Mouse (Mus musculus) limb, embryonic 10.5 days (tissue): ENCODE data around the gene Gm45711. TPM values are rescaled to one million over a fixed set of nuclear protein-coding genes. Genes with fewer than 3 reads are reported as not detected.
"Not testable (repeated sequence)": the region's sequence is repeated elsewhere in the genome, so short reads cannot be mapped to it uniquely, and the experiment has no call there.

Experiments
- DNase-seq: peaks from one replicate; pipeline ENCODE4 v3.0.0-alpha.2; 2017; ENCODE audit warnings: low spot score
- H3K27ac ChIP-seq: fragments of 300-500 bp; sonication (generic); 2 replicates; pipeline ENCODE4 v1.5.1; 2016; ENCODE audit warnings: mild to moderate bottlenecking
- H3K27me3 ChIP-seq: fragments of 300-500 bp; sonication (generic); 2 replicates; pipeline ENCODE4 v1.6.1; 2016; ENCODE audit warnings: low read depth, mild to moderate bottlenecking; ENCODE audit not compliant: poor library complexity, severe bottlenecking
- H3K36me3 ChIP-seq: fragments of 300-500 bp; sonication (generic); 2 replicates; pipeline ENCODE4 v1.6.1; 2016; ENCODE audit warnings: mild to moderate bottlenecking, moderate library complexity
- H3K4me1 ChIP-seq: fragments of 300-500 bp; sonication (generic); 2 replicates; pipeline ENCODE4 v1.6.1; 2016
- H3K4me3 ChIP-seq: fragments of 300-500 bp; sonication (generic); 2 replicates; pipeline ENCODE4 v1.5.1; 2016; ENCODE audit warnings: mild to moderate bottlenecking, moderate library complexity
- H3K9me3 ChIP-seq: fragments of 300-500 bp; sonication (generic); replicated peaks from 2 replicates; pipeline ENCODE4 v1.6.1; 2016; ENCODE audit warnings: mild to moderate bottlenecking
- WGBS: fragments of 180-500 bp; shearing (Covaris S2); methylation state at CpG from one replicate; pipeline ENCODE4 v1.1.7; 2016; 5-methylcytosine and 5-hydroxymethylcytosine counted together
- polyA plus RNA-seq: library from polyadenylated mRNA; unstranded; fragments of >200 nt; fragmentation: Nextera tagmentation; extraction: Ambion mirVana; gene quantifications from 2 replicates; pipeline ENCODE4 v1.2.1, GENCODE M21; 2016

Gene Gm45711
- polyA plus RNA-seq, 1 experiment from 2014 or later: not detected

DNA sequence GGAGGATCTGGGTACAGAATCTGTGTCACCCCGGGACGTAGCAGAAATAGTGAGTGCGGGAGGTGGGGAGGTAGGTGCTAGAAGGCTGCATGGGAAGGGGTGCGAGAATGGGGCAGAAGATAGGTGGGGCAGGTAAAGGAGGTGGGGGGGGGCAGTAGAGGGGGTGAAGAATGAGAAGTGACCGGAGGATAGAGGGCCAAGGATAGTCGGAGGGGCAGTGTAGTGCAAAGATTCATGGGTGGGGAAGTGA, 30.0 kb upstream of the Gm45711 start:
- 1% methylated on average over 6 of the region's 6 CpGs for WGBS
- H3K36me3 ChIP-seq: peaks cover 4% of the 10 kb centered on the region; the same call in 1 of the 2 replicates
- DNase-seq: peak; percentile 36
- no peaks in the 10 kb centered on the region for H3K9me3 ChIP-seq
- peaks cover 32% of the 10 kb centered on the region for H3K4me1 ChIP-seq
- H3K27me3 ChIP-seq: no peaks in the 10 kb centered on the region
- H3K4me3 ChIP-seq: peak overlapping the region; percentile 68
- H3K27ac ChIP-seq: peak overlapping the region; percentile 90

DNA sequence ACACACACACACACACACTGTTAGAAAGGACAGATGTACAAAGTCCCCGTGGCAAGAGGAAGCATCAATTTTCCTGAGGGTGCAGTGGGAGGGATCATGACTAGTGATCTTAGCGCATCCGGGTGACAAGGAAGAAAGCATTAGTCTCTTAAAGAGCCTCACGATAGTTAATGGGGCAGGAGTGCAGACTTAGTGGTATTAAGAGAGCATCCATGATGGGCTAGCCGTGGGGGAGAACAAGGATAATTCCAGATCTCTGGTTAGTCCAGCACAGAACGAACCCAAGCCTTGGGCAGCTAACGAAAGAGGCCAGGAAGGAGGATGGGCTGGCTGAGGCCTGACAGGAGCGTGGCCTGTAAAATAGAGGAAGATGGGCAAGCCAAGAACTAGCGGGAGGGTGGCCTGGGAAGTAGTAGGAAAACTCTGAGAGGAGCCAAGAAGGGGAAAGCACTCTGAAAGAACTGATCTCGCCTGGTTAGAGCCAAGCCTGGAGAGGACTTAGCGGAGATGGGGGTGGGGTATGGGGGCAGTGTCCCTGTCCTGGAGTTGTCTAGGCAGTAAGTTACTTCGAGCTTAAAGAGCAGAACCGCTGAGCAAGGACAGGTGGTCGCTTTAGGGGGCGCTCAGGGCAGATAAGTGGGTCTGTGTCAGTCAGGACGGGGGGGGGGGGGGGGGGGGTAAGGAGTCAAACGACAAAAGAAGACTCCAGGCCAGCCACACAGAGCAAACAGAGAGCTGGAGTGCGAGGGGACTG, 29.5 kb upstream of the Gm45711 start, which contains the start of gene Cmtm3:
Gene Cmtm3 (plus strand): TSS at position 182 of the 754 bp plus-strand sequence.
- DNase-seq: peak; percentile 32
- no peaks in the 10 kb centered on the region for H3K27me3 ChIP-seq
- H3K36me3 ChIP-seq: no peaks in the 10 kb centered on the region
- peak within 1 kb of the TSS; percentile 90 for H3K27ac ChIP-seq
- H3K4me1 ChIP-seq: peaks cover 32% of the 10 kb centered on the region
- WGBS: 16% methylated on average over 18 of the region's 18 CpGs
- no peaks in the 10 kb centered on the region for H3K9me3 ChIP-seq
- peak within 1 kb of the TSS; percentile 68 for H3K4me3 ChIP-seq

DNA sequence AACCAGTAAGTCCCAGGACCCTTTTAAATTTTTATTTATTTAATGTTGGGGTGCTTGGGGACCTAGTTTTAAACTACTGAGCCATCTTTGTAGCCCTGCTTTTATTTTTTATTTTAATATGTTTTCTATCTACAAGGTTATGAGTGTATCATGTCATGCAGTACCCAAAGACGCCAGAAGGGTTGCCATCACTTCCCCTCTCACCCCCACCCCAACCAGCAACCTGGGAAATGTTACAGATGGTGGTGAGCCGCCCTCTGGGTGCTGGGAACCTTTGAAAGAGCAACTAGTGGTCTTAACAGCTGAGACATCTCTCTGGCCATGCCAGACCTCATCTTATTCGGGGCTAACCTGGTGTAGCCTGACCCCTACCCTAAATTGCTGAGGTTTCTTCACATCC, 28.0 kb upstream of the Gm45711 start:
- no peak overlapping the region for H3K4me3 ChIP-seq
- no peak overlapping the region for H3K27ac ChIP-seq
- H3K27me3 ChIP-seq: no peaks in the 10 kb centered on the region
- peaks cover 27% of the 10 kb centered on the region for H3K4me1 ChIP-seq
- 52% methylated on average over 3 of the region's 3 CpGs for WGBS
- peak; percentile 28 for DNase-seq
- no peaks in the 10 kb centered on the region for H3K36me3 ChIP-seq
- no peaks in the 10 kb centered on the region for H3K9me3 ChIP-seq

DNA sequence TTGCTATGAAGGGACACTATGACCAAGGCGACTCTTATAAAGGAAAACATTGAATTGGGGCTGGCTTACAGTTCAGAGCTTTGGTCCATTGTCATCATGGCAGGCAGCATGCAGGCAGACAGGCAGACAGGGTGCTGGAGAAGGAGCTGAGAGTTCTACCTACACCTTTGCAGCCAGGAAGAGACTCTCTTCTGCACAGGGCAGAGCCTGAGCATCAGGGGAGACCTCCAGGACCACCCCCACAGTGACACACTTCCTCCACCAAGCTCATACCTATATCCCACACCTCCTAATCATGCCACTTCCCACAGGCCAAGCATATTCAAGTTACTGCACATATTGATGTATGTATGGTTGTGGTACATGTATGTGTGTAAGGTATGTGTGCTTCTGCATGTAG, 26.9 kb upstream of the Gm45711 start:
- H3K36me3 ChIP-seq: no peaks in the 10 kb centered on the region
- no peaks in the 10 kb centered on the region for H3K9me3 ChIP-seq
- H3K4me1 ChIP-seq: peaks cover 26% of the 10 kb centered on the region
- no peaks in the 10 kb centered on the region for H3K27me3 ChIP-seq
- 85% methylated on average over 1 of the region's 1 CpGs for WGBS
- DNase-seq: peak; percentile 23
- no peak overlapping the region for H3K27ac ChIP-seq
- H3K4me3 ChIP-seq: no peak overlapping the region

DNA sequence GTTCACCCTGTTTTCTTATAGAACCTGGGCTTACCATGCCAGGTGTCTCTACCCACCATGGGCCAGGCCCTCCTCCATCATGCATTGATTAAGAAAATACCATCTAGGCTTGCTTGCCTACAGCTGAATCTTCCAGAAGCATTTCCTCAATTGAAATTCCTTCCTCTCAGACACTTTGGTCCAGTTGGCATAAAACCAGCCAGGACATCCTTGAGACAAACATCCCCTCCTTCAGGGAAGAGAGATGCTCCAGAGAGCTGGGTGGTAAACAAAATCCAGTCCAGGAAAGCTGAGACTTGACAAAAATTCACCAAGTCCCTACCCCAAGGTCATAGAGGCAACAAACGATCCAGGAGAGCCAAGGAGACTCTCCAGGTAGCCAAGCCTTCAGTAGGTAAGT, 24.3 kb upstream of the Gm45711 start:
- no peaks in the 10 kb centered on the region for H3K27me3 ChIP-seq
- no peak overlapping the region for H3K4me3 ChIP-seq
- DNase-seq: no peak
- 81% methylated on average over 1 of the region's 1 CpGs for WGBS
- no peaks in the 10 kb centered on the region for H3K9me3 ChIP-seq
- no peak overlapping the region for H3K27ac ChIP-seq
- H3K36me3 ChIP-seq: no peaks in the 10 kb centered on the region
- H3K4me1 ChIP-seq: peaks cover 1% of the 10 kb centered on the region; the same call in 1 of the 2 replicates

DNA sequence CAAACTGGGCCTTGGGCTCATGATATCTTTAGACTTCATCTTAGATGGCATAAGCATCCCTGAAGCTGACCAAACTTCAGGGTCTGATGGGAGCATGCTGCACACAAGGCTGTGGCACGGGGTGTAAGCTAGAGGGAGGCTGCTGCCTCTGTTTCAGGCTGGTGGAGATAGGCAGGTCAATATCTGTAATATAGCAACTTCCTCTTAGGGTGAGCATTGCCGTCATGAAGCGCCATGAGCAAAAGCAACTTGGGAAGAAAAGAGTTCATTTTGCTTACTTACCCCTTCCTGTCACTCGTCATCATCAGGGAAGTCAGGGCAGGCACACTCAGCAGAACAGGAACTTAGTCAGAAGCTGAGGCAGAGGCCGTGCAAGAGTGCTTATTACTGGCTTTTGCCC, 23.9 kb upstream of the Gm45711 start:
- Histone ChIP-seq H3K4me1 (no peaks in the 10 kb centered on the region), H3K27me3 (no peaks in the 10 kb centered on the region), H3K4me3 (no peak overlapping the region), H3K36me3 (no peaks in the 10 kb centered on the region), H3K27ac (no peak overlapping the region), H3K9me3 (no peaks in the 10 kb centered on the region)
- 77% methylated on average over 5 of the region's 5 CpGs for WGBS
- DNase-seq: peak; percentile 11

DNA sequence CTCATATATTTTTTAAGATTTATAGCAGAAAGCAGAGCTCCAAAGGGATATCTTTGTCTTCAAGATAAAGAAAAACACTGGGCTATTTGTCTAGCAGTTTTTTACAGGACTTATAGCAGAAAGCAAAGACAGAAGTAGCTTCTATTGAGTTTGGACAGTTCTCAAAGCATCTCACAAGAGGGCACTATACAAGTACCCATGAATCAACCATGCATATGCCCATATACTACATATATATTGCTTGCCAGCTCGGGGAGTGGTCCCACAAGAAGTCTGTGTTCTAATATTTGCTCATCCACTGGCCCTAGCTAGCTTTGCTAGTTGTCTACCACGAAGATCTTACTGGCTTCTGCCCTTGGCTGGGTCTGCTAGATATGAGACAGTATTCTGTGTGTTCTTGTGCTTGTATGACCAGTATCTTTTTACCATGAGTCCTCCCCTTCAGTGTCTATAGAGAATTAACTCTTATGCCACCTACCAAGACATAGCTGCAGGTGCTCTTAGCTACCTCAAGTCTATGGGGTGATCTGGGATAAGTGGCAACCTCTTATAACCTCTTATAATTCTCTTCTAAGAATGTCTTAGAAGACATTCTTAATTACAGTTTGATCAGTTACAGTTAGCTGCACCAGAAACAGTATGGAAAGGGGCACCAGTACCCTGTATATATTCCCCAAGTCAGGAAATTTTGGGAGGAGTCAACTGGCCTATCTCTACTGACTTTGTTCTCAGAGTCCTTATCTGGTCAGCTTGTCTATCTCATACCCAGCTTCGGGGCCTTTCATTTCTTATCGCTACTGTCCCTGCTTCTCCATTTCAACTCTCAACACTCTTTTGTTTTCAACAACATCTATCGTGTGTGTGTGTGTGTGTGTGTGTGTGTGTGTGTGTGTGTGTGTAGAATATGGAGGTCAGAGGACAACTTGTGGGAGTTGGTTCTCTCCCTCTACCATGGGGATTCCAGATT, 23.1 kb upstream of the Gm45711 start:
- Histone ChIP-seq H3K27me3 (no peaks in the 10 kb centered on the region), H3K4me3 (no peak overlapping the region), H3K9me3 (no peaks in the 10 kb centered on the region), H3K27ac (no peak overlapping the region), H3K4me1 (no peaks in the 10 kb centered on the region), H3K36me3 (no peaks in the 10 kb centered on the region)
- no peak for DNase-seq
- WGBS: 83% methylated on average over 5 of the region's 5 CpGs

DNA sequence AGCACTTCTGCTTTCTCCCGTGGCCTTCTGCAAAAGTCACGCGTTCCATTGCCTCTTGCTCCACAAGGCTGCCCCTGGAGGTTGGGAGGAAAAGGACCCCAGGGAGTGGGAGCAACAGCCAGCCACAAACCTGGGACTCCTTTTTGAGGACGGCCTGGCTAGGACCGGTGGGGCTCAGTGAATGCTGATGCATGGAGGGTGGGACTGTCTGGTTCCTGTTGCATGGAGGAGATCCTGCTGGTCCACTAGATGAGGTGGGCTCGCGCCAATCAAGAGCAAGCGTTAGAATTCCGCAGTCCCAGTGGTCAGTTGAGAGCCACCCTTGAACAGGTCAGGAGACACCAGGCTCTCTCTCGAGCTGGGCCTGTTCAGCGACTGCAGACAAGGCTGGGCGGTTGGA, 12.0 kb upstream of the Gm45711 start, which contains the start of gene Cmtm2b:
Gene Cmtm2b (plus strand): TSS at position 301 of the 400 bp plus-strand sequence.
- H3K27me3 ChIP-seq, H3K4me3 ChIP-seq, DNase-seq, H3K27ac ChIP-seq, H3K4me1 ChIP-seq, H3K9me3 ChIP-seq, H3K36me3 ChIP-seq: not testable (repeated sequence)
- 93% methylated on average over 12 of the region's 12 CpGs for WGBS

DNA sequence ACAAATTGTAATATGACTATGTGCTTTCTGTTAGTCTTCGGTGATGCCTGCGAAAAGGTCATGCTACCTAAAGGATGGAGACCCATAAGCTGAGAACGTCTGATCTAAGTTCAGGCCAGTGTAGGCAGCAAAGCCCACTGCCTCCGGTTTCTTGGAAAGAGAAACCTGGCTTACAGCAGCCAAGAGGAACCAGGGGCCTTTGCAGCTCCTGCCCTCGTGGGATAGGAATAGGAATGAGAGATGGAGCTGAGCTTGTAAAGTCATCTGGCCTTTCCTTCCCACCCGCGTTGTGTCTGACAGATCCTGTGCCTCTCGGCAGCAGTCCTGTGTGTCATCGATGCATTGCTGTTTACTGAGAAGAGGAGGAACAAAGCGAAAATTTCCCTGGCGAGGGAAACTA, 11.4 kb upstream of the Gm45711 start, which contains the start of gene Gm11020:
Gene Gm11020 (plus strand): TSS at position 301 of the 400 bp plus-strand sequence.
- not testable (repeated sequence) for H3K9me3 ChIP-seq, H3K4me1 ChIP-seq, H3K27me3 ChIP-seq, H3K27ac ChIP-seq, H3K36me3 ChIP-seq, H3K4me3 ChIP-seq, DNase-seq
- 90% methylated on average over 11 of the region's 11 CpGs for WGBS

DNA sequence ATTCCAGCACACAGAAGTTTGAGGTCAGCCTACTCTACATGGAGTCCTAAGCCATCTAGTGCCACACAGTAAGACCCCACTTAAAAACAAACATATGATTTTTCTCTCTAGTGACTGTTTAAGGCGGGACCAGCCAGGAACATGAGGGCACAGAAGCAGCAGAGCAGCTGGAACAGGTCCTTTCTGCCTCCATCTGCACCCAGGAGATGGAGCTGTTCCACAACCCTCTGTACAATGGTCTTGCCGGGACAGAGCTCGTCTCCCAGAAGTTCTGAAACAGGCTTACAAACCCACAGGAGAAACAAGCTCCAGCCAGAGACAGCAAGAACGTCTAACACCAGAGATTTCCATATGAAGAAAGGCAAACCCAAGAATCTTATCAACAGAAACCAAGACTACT, 3.4 kb upstream of the Gm45711 start:
- Histone ChIP-seq H3K27ac (no peak overlapping the region), H3K9me3 (no peaks in the 10 kb centered on the region), H3K4me3 (no peak overlapping the region), H3K4me1 (no peaks in the 10 kb centered on the region), H3K36me3 (no peaks in the 10 kb centered on the region), H3K27me3 (no peaks in the 10 kb centered on the region)
- 80% methylated on average over 4 of the region's 4 CpGs for WGBS
- DNase-seq: no peak

DNA sequence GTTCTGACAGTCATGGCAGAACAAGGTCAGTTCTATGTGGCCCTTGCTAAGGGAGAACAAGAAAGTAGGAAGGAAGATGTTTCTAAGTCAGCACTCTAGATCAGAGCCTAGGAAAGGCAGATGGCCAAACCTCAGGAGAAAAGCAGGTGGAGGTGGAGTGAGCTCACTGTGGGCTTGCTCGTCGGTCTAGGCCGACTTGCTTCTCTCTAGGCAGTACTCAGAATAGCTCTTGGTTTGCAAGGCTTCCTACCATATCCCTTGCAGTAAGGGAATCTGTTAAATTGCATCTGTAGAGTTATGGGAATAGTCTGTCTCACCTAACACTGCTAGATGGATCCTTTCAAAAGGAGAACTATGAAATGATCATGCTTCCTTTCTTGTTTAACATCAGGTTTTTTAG, 2.1 kb upstream of the Gm45711 start:
- not testable (repeated sequence) for H3K27ac ChIP-seq, H3K9me3 ChIP-seq, H3K4me3 ChIP-seq, H3K27me3 ChIP-seq, H3K36me3 ChIP-seq, DNase-seq, H3K4me1 ChIP-seq
- WGBS: 95% methylated on average over 3 of the region's 3 CpGs

DNA sequence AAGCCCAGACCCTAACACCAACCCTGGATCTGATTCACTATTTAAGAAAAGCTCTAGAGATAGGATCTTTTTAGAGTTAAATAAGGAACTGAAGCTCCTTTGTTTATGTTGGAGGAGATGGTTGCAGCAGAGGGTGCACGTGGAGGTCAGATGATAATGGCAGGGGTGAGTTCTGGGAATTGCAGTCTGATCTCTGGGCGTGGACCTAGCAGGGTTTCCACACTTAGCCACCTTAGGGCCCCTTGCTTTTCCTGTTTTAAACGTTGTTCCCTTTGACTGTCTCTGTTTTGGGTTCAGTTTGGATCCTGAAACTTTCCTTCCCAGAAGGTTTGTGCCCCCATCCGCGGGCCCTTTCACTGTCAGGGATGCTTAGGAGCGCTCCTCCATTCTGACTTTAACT, 1.5 kb downstream of the Gm45711 start:
- not testable (repeated sequence) for H3K9me3 ChIP-seq, H3K4me3 ChIP-seq, H3K27me3 ChIP-seq, DNase-seq, H3K4me1 ChIP-seq, H3K36me3 ChIP-seq, H3K27ac ChIP-seq
- WGBS: 62% methylated on average over 6 of the region's 6 CpGs

DNA sequence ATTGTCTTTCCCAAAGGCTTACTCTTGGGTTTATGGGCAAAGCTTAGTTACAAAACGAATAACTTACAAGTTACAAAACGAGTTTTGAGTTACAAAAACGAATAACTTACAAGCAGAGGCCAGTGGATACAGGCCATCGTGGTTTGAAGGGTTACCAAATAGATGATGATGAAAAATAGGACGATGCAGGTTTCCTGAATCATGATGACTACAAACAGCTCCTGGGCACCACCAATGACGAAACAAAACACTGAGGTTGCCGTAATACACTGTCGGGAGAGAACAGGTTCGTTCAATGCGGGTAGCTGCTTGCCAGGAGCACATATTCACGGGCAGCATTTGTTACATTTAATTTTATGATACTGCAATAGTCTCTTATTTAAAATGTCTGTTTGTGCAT, 4.9 kb downstream of the Gm45711 start:
- Histone ChIP-seq H3K27ac (no peak overlapping the region), H3K9me3 (no peaks in the 10 kb centered on the region), H3K4me3 (no peak overlapping the region), H3K27me3 (no peaks in the 10 kb centered on the region), H3K4me1 (no peaks in the 10 kb centered on the region), H3K36me3 (no peaks in the 10 kb centered on the region)
- 88% methylated on average over 11 of the region's 11 CpGs for WGBS
- DNase-seq: no peak
